Mouse (Mus musculus): ENCODE measurements around the gene 2210408I21Rik. TPM values are rescaled to one million over a fixed set of nuclear protein-coding genes. Genes with fewer than 3 reads are reported as not detected.

The 2210408I21Rik gene
- polyA plus RNA-seq, 1 experiment = 1.4 TPM

- H3K79me2 ChIP-seq (ENCODE audit: control insufficient read depth, insufficient read depth) = peaks cover 42% of the 10 kb centered on the region
- no peak overlapping the region for H3ac ChIP-seq (ENCODE audit: control insufficient read depth, insufficient read length, low read depth)
- no peaks in the 10 kb centered on the region for H3K27me3 ChIP-seq (ENCODE audit: control insufficient read depth, insufficient read depth, insufficient read length)
- H3K79me3 ChIP-seq (ENCODE audit: low read depth) = peaks cover 23% of the 10 kb centered on the region
- no peak overlapping the region for H3K4me3 ChIP-seq (ENCODE audit: insufficient read depth, poor library complexity, severe bottlenecking)
- TF ChIP-seq MYOD1 (IDR thresholded peaks at IDR 0.05; ENCODE audit: control insufficient read depth, insufficient read length, low read depth) = no peak
- TF ChIP-seq FOSL1 (IDR thresholded peaks at IDR 0.05; ENCODE audit: insufficient read depth, low read length, poor library complexity, severe bottlenecking) = no peak
- TF ChIP-seq MYOG (IDR thresholded peaks at IDR 0.05; ENCODE audit: control insufficient read depth, extremely low read depth, insufficient read length) = no peak
- no peak for TF ChIP-seq MAX (IDR thresholded peaks at IDR 0.05)
- H3K36me3 ChIP-seq (ENCODE audit: control insufficient read depth, insufficient read depth) = no peaks in the 10 kb centered on the region
Observed at GRCm38 (mm10) chr13:77128240-77128639, 7.1 kb upstream of the 2210408I21Rik start.

- TF ChIP-seq MYOD1 (IDR thresholded peaks at IDR 0.05; ENCODE audit: control insufficient read depth, insufficient read length, low read depth) = no peak
- TF ChIP-seq CTCF (IDR thresholded peaks at IDR 0.05; ENCODE audit: control insufficient read depth, insufficient read depth, insufficient read length) = no peak
- no peak for TF ChIP-seq FOSL1 (IDR thresholded peaks at IDR 0.05; ENCODE audit: insufficient read depth, low read length, poor library complexity, severe bottlenecking)
- no peak for TF ChIP-seq MYOG (IDR thresholded peaks at IDR 0.05; ENCODE audit: control insufficient read depth, extremely low read depth, insufficient read length)
- no peak for TF ChIP-seq MAX (IDR thresholded peaks at IDR 0.05)
- Histone ChIP-seq H3K4me3 (ENCODE audit: insufficient read depth, poor library complexity, severe bottlenecking) (no peak overlapping the region), H3K79me3 (ENCODE audit: low read depth) (peaks cover 31% of the 10 kb centered on the region), H3K36me3 (ENCODE audit: control insufficient read depth, insufficient read depth) (no peaks in the 10 kb centered on the region), H3ac (ENCODE audit: control insufficient read depth, insufficient read length, low read depth) (no peak overlapping the region), H3K79me2 (ENCODE audit: control insufficient read depth, insufficient read depth) (peaks cover 61% of the 10 kb centered on the region), H3K27me3 (ENCODE audit: control insufficient read depth, insufficient read depth, insufficient read length) (no peaks in the 10 kb centered on the region)
Observed at GRCm38 (mm10) chr13:77131132-77131531, 4.2 kb upstream of the 2210408I21Rik start.

- no peak for TF ChIP-seq MYOG (IDR thresholded peaks at IDR 0.05; ENCODE audit: control insufficient read depth, extremely low read depth, insufficient read length)
- TF ChIP-seq FOSL1 (IDR thresholded peaks at IDR 0.05; ENCODE audit: insufficient read depth, low read length, poor library complexity, severe bottlenecking) = no peak
- TF ChIP-seq MYOD1 (IDR thresholded peaks at IDR 0.05; ENCODE audit: control insufficient read depth, insufficient read length, low read depth) = no peak
- TF ChIP-seq MAX (IDR thresholded peaks at IDR 0.05) = no peak
- no peak for TF ChIP-seq USF1 (IDR thresholded peaks at IDR 0.05; ENCODE audit: low read depth)
- no peak for TF ChIP-seq CTCF (IDR thresholded peaks at IDR 0.05; ENCODE audit: control insufficient read depth, insufficient read depth, insufficient read length)
- no peak for TF ChIP-seq CEBPB (IDR thresholded peaks at IDR 0.05; ENCODE audit: low read depth)
- Histone ChIP-seq H3ac (ENCODE audit: control insufficient read depth, insufficient read length, low read depth) (peak overlapping the region; percentile 77), H3K4me3 (ENCODE audit: insufficient read depth, poor library complexity, severe bottlenecking) (peak overlapping the region; percentile 79), H3K27me3 (ENCODE audit: control insufficient read depth, insufficient read depth, insufficient read length) (no peaks in the 10 kb centered on the region), H3K36me3 (ENCODE audit: control insufficient read depth, insufficient read depth) (no peaks in the 10 kb centered on the region), H3K79me2 (ENCODE audit: control insufficient read depth, insufficient read depth) (peaks cover 44% of the 10 kb centered on the region), H3K79me3 (ENCODE audit: low read depth) (peaks cover 26% of the 10 kb centered on the region)
Observed at GRCm38 (mm10) chr13:77135621-77135981, 261 bp downstream of the 2210408I21Rik start.

GRCm38 (mm10) chr13:77140890-77141289 is 5.5 kb downstream of the 2210408I21Rik start:
- TF ChIP-seq MYOG (IDR thresholded peaks at IDR 0.05; ENCODE audit: control insufficient read depth, extremely low read depth, insufficient read length) (no peak), CTCF (IDR thresholded peaks at IDR 0.05; ENCODE audit: control insufficient read depth, insufficient read depth, insufficient read length) (no peak), CEBPB (IDR thresholded peaks at IDR 0.05; ENCODE audit: low read depth) (no peak), MAX (IDR thresholded peaks at IDR 0.05) (no peak), USF1 (IDR thresholded peaks at IDR 0.05; ENCODE audit: low read depth) (no peak), MYOD1 (IDR thresholded peaks at IDR 0.05; ENCODE audit: control insufficient read depth, insufficient read length, low read depth) (no peak), FOSL1 (IDR thresholded peaks at IDR 0.05; ENCODE audit: insufficient read depth, low read length, poor library complexity, severe bottlenecking) (no peak)
- Histone ChIP-seq H3K79me2 (ENCODE audit: control insufficient read depth, insufficient read depth) (no peaks in the 10 kb centered on the region), H3K27me3 (ENCODE audit: control insufficient read depth, insufficient read depth, insufficient read length) (no peaks in the 10 kb centered on the region), H3K79me3 (ENCODE audit: low read depth) (peaks cover 2% of the 10 kb centered on the region), H3ac (ENCODE audit: control insufficient read depth, insufficient read length, low read depth) (no peak overlapping the region), H3K36me3 (ENCODE audit: control insufficient read depth, insufficient read depth) (no peaks in the 10 kb centered on the region), H3K4me3 (ENCODE audit: insufficient read depth, poor library complexity, severe bottlenecking) (no peak overlapping the region)

GRCm38 (mm10) chr13:77177931-77178330 is 42.6 kb downstream of the 2210408I21Rik start:
- H3K36me3 ChIP-seq (ENCODE audit: control insufficient read depth, insufficient read depth) = no peaks in the 10 kb centered on the region
- no peaks in the 10 kb centered on the region for H3K79me3 ChIP-seq (ENCODE audit: low read depth)
- no peaks in the 10 kb centered on the region for H3K27me3 ChIP-seq (ENCODE audit: control insufficient read depth, insufficient read depth, insufficient read length)
- no peak for TF ChIP-seq USF1 (IDR thresholded peaks at IDR 0.05; ENCODE audit: low read depth)
- TF ChIP-seq MYOG (IDR thresholded peaks at IDR 0.05; ENCODE audit: control insufficient read depth, extremely low read depth, insufficient read length) = no peak
- no peak for TF ChIP-seq CEBPB (IDR thresholded peaks at IDR 0.05; ENCODE audit: low read depth)
- no peak for TF ChIP-seq CTCF (IDR thresholded peaks at IDR 0.05; ENCODE audit: control insufficient read depth, insufficient read depth, insufficient read length)
- H3ac ChIP-seq (ENCODE audit: control insufficient read depth, insufficient read length, low read depth) = no peak overlapping the region
- H3K79me2 ChIP-seq (ENCODE audit: control insufficient read depth, insufficient read depth) = no peaks in the 10 kb centered on the region
- H3K4me3 ChIP-seq (ENCODE audit: insufficient read depth, poor library complexity, severe bottlenecking) = no peak overlapping the region

GRCm38 (mm10) chr13:77190606-77191005 is 55.3 kb downstream of the 2210408I21Rik start:
- Histone ChIP-seq H3K79me2 (ENCODE audit: control insufficient read depth, insufficient read depth) (no peaks in the 10 kb centered on the region), H3K27me3 (ENCODE audit: control insufficient read depth, insufficient read depth, insufficient read length) (no peaks in the 10 kb centered on the region), H3K4me3 (ENCODE audit: insufficient read depth, poor library complexity, severe bottlenecking) (no peak overlapping the region), H3ac (ENCODE audit: control insufficient read depth, insufficient read length, low read depth) (no peak overlapping the region), H3K79me3 (ENCODE audit: low read depth) (no peaks in the 10 kb centered on the region), H3K36me3 (ENCODE audit: control insufficient read depth, insufficient read depth) (no peaks in the 10 kb centered on the region)
- no peak for TF ChIP-seq MAX (IDR thresholded peaks at IDR 0.05)
- TF ChIP-seq MYOD1 (IDR thresholded peaks at IDR 0.05; ENCODE audit: control insufficient read depth, insufficient read length, low read depth) = no peak
- TF ChIP-seq FOSL1 (IDR thresholded peaks at IDR 0.05; ENCODE audit: insufficient read depth, low read length, poor library complexity, severe bottlenecking) = no peak
- TF ChIP-seq CEBPB (IDR thresholded peaks at IDR 0.05; ENCODE audit: low read depth) = no peak
- TF ChIP-seq USF1 (IDR thresholded peaks at IDR 0.05; ENCODE audit: low read depth) = no peak
